Mouse (Mus musculus): ENCODE measurements around the gene Fignl2.

DNA sequence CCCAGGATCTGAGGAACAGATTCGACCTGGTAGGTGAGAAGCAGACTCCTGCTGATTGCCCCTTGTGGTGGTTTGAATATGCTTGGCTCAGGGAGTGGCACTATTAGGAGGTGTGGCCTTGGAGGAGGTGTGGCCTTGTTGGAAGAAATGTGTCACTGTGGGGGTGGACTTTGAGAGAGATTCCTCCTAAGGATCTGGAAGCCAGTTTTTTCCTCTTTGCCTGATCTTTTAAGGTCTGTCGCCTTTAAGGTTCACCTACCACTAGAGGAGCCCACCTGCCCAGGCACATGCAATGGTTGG lies 43.9 kb upstream of the Fignl2 start:
- TF ChIP-seq SIN3A (IDR thresholded peaks at IDR 0.05; ENCODE audit: low read length): no peak
- TF ChIP-seq CHD2 (IDR thresholded peaks at IDR 0.05; ENCODE audit: low read length): no peak
- TF ChIP-seq CTCF (conservative IDR thresholded peaks at IDR 0.05 in 1 of 2, IDR thresholded peaks at IDR 0.05 in 1 of 2; ENCODE audit: low read depth in 2 of 2, low read length in 2 of 2): no peak
- TF ChIP-seq HCFC1 (IDR thresholded peaks at IDR 0.05; ENCODE audit: low read depth, low read length): no peak
- TF ChIP-seq POLR2A (IDR thresholded peaks at IDR 0.05; ENCODE audit: low read depth, low read length): no peak
- no peak for TF ChIP-seq NRF1 (IDR thresholded peaks at IDR 0.05; ENCODE audit: low read depth, low read length)
- TF ChIP-seq ZMIZ1 (IDR thresholded peaks at IDR 0.05; ENCODE audit: low read depth, low read length): no peak
